Mouse (Mus musculus) liver, embryonic 14.5 days (tissue): Measurements from ENCODE around the gene Wwc1.

Source experiments
- CTCF ChIP-seq: IDR thresholded peaks from 2 replicates; pipeline ENCODE4 v1.5.1; 2016; ENCODE audit warnings: antibody characterized with exemption, low read depth, control low read depth
- EP300 ChIP-seq: IDR thresholded peaks from 2 replicates; pipeline ENCODE4 v1.6.1; 2016; ENCODE audit warnings: antibody characterized with exemption, low read depth

- TF ChIP-seq CTCF (no peak), EP300 (no peak)
Observed at GRCm38 (mm10) chr11:35816316-35816715, 164.0 kb downstream of the Wwc1 start.
